Mouse (Mus musculus) T-helper 2 cell (primary cell): Measurements from ENCODE around the gene Lgr4.

Experiments used
- in situ Hi-C: fragments of 300-600 bp; cut with MboI, MseI; formaldehyde crosslinking; loops from one replicate; pipeline ENCODE4 v1.15.1; 2025; ENCODE audit warnings: high pct_unique_total_duplicates

The Lgr4 gene

GRCm38 (mm10) chr2:109918592-109919262 lies 1.3 kb downstream of the Lgr4 start:
- in situ Hi-C loops, result loop anchor here (5.0 to 25.0 kb wide), 2 partner anchors 99 to 644 kb away; partner anchors contain the start of gene Ccdc34

GRCm38 (mm10) chr2:109920471-109920870 lies 3.0 kb downstream of the Lgr4 start:
- in situ Hi-C loops, result loop anchor here (25.0 kb wide), 1 partner anchor 642 kb away; no protein-coding TSS in a partner anchor

GRCm38 (mm10) chr2:109921298-109922035 lies 4.0 kb downstream of the Lgr4 start:
- in situ Hi-C loops, result loop anchor here (25.0 kb wide), 1 partner anchor 641 kb away; no protein-coding TSS in a partner anchor

GRCm38 (mm10) chr2:109922306-109922705 lies 4.9 kb downstream of the Lgr4 start:
- in situ Hi-C loops, result loop anchor here (25.0 kb wide), 1 partner anchor 640 kb away; no protein-coding TSS in a partner anchor

- in situ Hi-C loops, result loop anchor here (25.0 kb wide), 1 partner anchor 639 kb away; no protein-coding TSS in a partner anchor
These were observed 5.6 kb downstream of the Lgr4 start for GRCm38 (mm10) chr2:109923031-109923430.

GRCm38 (mm10) chr2:109923945-109924344 lies 6.5 kb downstream of the Lgr4 start:
- in situ Hi-C loops, result loop anchor here (25.0 kb wide), 1 partner anchor 638 kb away; no protein-coding TSS in a partner anchor

GRCm38 (mm10) chr2:109926984-109927383 lies 9.5 kb downstream of the Lgr4 start:
- in situ Hi-C loops, result no loop called here

- in situ Hi-C loops, result no loop called here
These were observed 10.0 kb downstream of the Lgr4 start for GRCm38 (mm10) chr2:109927446-109927845.

- in situ Hi-C loops, result no loop called here
These were observed 10.4 kb downstream of the Lgr4 start for GRCm38 (mm10) chr2:109927876-109928275.

GRCm38 (mm10) chr2:109928791-109929190 lies 11.3 kb downstream of the Lgr4 start:
- in situ Hi-C loops, result no loop called here

- in situ Hi-C loops, result no loop called here
These were observed 11.8 kb downstream of the Lgr4 start for GRCm38 (mm10) chr2:109929256-109929655.

GRCm38 (mm10) chr2:109930366-109930765 lies 12.9 kb downstream of the Lgr4 start:
- in situ Hi-C loops, result no loop called here

- in situ Hi-C loops, result no loop called here
These were observed 13.3 kb downstream of the Lgr4 start for GRCm38 (mm10) chr2:109930771-109931170.

GRCm38 (mm10) chr2:109931978-109932780 lies 14.7 kb downstream of the Lgr4 start:
- in situ Hi-C loops, result no loop called here

- in situ Hi-C loops, result no loop called here
These were observed 15.7 kb downstream of the Lgr4 start for GRCm38 (mm10) chr2:109933151-109933550.

GRCm38 (mm10) chr2:109934086-109934485 lies 16.6 kb downstream of the Lgr4 start:
- in situ Hi-C loops, result no loop called here

- in situ Hi-C loops, result no loop called here
These were observed 17.7 kb downstream of the Lgr4 start for GRCm38 (mm10) chr2:109935194-109935593.

GRCm38 (mm10) chr2:109935754-109936409 lies 18.4 kb downstream of the Lgr4 start:
- in situ Hi-C loops, result no loop called here

GRCm38 (mm10) chr2:109936410-109936755 lies 18.9 kb downstream of the Lgr4 start:
- in situ Hi-C loops, result no loop called here

- in situ Hi-C loops, result no loop called here
These were observed 24.6 kb downstream of the Lgr4 start for GRCm38 (mm10) chr2:109941973-109942444.
